Mouse (Mus musculus) heart, postnatal 25 days (tissue): Measurements from ENCODE around the gene Npy4r. TPM values are rescaled to one million over a fixed set of nuclear protein-coding genes. Genes with fewer than 3 reads are reported as not detected.

Source experiments
- DNase-seq: peaks from one replicate; pipeline ENCODE4 v3.0.0; 2022; ENCODE audit warnings: low spot score
- intact Hi-C: fragments of 180-260 bp; cut with DNase I; formaldehyde crosslinking; loops from one replicate; pipeline ENCODE4 v1.15.1; 2025
- total RNA-seq, 2 experiments: library from RNA; stranded (reverse); gene quantifications; 2 replicates each; pipeline ENCODE4 v1.2.3; 2021

Gene Npy4r
- total RNA-seq, 2 experiments from 2014 or later = 0.17 to 0.23 TPM

GRCm38 (mm10) chr14:34120016-34120910 is 32.0 kb downstream of the Npy4r start:
- intact Hi-C loops = no loop called here
- no peak for DNase-seq

DNA sequence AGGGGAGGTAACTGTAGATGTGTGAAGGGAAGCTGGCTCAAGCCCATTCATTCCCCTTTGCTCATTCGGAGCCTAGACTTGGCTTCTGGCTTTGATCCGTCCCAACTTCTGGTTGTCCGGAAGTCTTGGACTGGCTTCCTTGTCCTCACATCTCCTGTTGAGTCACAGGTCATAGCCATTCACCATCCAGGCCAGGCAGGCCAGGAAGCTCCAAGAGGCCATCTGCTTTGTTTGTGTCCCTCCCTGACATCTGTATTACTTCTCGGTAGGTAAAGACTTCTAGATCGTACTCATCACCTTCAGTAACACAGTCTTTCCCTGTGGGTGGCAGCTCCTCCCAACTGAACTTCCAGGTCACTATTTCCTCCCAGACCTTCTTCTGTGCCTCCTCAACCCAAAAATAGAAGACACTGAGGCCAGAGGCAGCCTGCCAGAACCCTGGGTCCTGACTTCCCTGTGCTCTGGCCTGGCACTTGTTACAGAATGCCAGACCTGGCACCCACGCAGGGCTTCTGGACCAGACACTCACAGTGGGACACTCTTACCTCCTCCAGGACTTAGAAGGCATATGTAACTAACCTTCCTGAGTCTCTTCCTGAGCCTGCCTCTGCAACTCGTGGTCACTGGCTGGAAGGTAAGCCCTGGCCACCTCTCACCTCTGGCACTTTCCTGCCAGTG is 33.1 kb downstream of the Npy4r start:
- DNase-seq = no peak
- intact Hi-C loops = no loop called here

- no peak for DNase-seq
- intact Hi-C loops = no loop called here
These were observed 38.0 kb downstream of the Npy4r start for GRCm38 (mm10) chr14:34114311-34114710.

DNA sequence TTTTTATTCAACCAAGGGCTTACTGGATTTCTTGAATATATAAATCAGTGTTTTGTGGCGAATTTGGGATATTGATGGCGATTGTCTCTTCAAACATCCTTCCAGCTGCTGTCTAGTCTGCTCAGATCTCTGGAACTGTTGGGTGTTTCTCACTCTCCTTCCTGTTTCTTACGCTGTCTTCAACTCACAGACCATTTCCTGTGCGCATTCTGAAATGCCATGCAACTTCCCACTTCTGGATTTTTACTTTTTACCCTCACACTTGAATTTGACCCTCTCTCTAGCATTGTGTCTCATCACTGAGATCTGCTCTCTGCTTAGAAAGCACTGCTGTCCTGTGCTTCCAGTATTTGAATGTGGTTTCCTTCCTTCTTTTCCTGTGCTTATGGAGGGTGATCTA is 44.7 kb downstream of the Npy4r start:
- no peak for DNase-seq
- intact Hi-C loops = loop anchor here (5.0 kb wide), 1 partner anchor 45 kb away; the partner anchor contains the start of gene Npy4r

DNA sequence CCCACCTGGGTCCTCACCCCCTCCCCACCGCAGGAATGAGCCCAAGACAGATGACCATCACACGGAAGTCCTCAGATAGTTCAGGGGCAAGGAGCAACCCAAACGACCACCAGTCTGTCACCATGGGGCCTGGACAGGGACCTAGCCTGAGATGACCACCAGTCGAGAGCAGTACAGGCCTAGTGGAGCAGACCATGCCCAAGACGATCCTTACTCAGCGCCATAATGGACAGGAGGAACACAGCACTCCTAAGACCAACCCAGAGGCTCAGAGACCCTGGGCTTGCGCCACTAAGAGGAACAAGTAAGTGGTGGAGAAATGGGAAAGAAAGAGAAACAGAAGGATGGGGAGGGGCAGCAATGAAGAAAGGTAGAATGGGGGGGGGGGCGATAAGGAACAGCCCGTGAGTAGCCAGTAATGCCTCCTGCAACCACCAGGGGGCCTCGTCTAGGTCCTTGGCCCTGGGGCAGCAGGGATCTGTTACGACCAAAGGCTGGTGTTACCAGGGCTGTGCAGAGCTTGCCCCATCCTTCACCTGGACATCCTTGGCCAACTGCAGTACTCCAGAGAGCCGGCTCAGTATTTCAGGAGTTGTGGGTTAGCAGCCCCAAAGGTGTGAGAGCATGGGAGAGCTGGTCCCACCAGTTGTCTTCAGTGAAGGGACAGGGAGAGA is 45.8 kb downstream of the Npy4r start:
- DNase-seq = no peak
- intact Hi-C loops = loop anchor here (5.0 kb wide), 1 partner anchor 46 kb away; the partner anchor contains the start of gene Npy4r

- intact Hi-C loops = loop anchor here (1.0 to 5.0 kb wide), 3 partner anchors 25 to 146 kb away; partner anchors contain the start of gene Npy4r
These were observed 47.4 kb downstream of the Npy4r start for GRCm38 (mm10) chr14:34104892-34105291.

GRCm38 (mm10) chr14:34103855-34104254 is 48.4 kb downstream of the Npy4r start:
- no peak for DNase-seq

More at GRCm38 (mm10) chr14:34104892-34105291, 47.4 kb downstream of the Npy4r start:
- peak; percentile 51 for DNase-seq

DNA sequence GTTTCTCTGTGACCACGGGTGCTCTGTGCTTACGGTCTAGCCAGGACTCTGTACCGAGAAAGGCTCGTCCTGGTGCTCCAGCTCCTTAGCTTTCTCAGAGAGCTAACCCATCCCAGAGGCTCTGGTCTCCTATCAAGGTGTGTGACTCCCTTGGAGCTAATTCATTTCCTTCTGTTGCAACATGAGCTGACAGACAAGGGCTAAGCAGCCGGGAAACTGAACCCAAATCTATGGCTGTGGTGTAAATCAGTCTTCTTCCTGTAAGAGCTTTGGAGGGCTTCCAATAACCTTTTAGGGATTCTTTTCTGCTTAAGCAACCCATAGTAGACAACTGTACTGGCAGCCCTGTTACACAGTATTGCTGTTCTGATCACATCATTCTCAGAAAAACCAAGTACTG is 49.7 kb downstream of the Npy4r start, which contains the start of gene A630023A22Rik:
Gene A630023A22Rik (minus strand): TSS at position 154 of the 400 bp plus-strand sequence.
- DNase-seq = no peak
- intact Hi-C loops = no loop called here

More at GRCm38 (mm10) chr14:34103855-34104254, 48.4 kb downstream of the Npy4r start:
- intact Hi-C loops = loop anchor here (1.0 to 2.0 kb wide), 2 partner anchors 24 to 145 kb away; no protein-coding TSS in a partner anchor

- no peak for DNase-seq
- intact Hi-C loops = no loop called here
These were observed 56.1 kb downstream of the Npy4r start for GRCm38 (mm10) chr14:34096161-34096560.

Other genes starting within 250 kb of the Npy4r start
- 1 to 10 TPM; 1.6 to 1.7 TPM for gene Gdf10, start 228.9 kb downstream of the Npy4r start, total RNA-seq
- under 1 TPM; 0.26 to 0.36 TPM for gene Gdf2, start 211.4 kb downstream of the Npy4r start, total RNA-seq
- not detected for gene Rbp3, start 198.5 kb downstream of the Npy4r start, total RNA-seq
- not detected for gene Zfp488, start 173.7 kb downstream of the Npy4r start, total RNA-seq
- gene Gm30083, start 137.3 kb downstream of the Npy4r start, total RNA-seq = not detected
- not detected for gene Gm5460, start 135.7 kb downstream of the Npy4r start, total RNA-seq
- not detected for gene Antxrl, start 99.8 kb downstream of the Npy4r start, total RNA-seq
- gene Anxa8, start 66.5 kb downstream of the Npy4r start, total RNA-seq = 1 to 10 TPM; 3.1 to 3.8 TPM
- not detected for gene A630023A22Rik, start 49.7 kb downstream of the Npy4r start, total RNA-seq
- gene Gprin2, start 49.2 kb upstream of the Npy4r start, total RNA-seq = under 1 TPM; 0.08 to 0.28 TPM
- gene Syt15, start 67.1 kb upstream of the Npy4r start, total RNA-seq = under 1 TPM; 0.70 to 0.75 TPM
- 1 to 10 TPM; 8.3 to 8.4 TPM for gene Shld2, start 158.0 kb upstream of the Npy4r start, total RNA-seq
- gene Glud1, start 158.2 kb upstream of the Npy4r start, total RNA-seq = 100 to 1,000 TPM; 126 to 142 TPM
- gene Fam25c, start 202.9 kb upstream of the Npy4r start, total RNA-seq = not detected
- gene Sncg, start 222.3 kb upstream of the Npy4r start, total RNA-seq = 1 to 10 TPM; 5.9 to 6.5 TPM
- 10 to 100 TPM; 38.6 to 43.2 TPM for gene Mmrn2, start 223.0 kb upstream of the Npy4r start, total RNA-seq